Mouse (Mus musculus): ENCODE measurements around the gene Megf11.

GRCm38 (mm10) chr9:64537821-64538220 lies 152.4 kb downstream of the Megf11 start:
- TF ChIP-seq POLR2A (IDR thresholded peaks at IDR 0.05; ENCODE audit: extremely low read depth, insufficient read depth, low read length) (no peak), CTCF (IDR thresholded peaks at IDR 0.05; ENCODE audit: extremely low read depth, insufficient read depth, low read length) (no peak)
